22 mouse cellular contexts compared by ENCODE assay signal in genomic region chr9:42022318-42022717, GRCm38 (mm10).
DNase-seq lines count a peak whose midpoint lies in the region; ATAC-seq and TF ChIP-seq lines count a peak whose summit lies in the region.
"Had no signal": no experiment of that assay in that cellular context is flagged by ENCODE, and none has a peak within 500 bp of the region (broad histone marks: within the 10 kb centered on the region; RNA-seq: fewer than 3 reads in every experiment).

No protein-coding gene starts in this region.

- H3K36me3 ChIP-seq in forebrain, postnatal 0 days (ENCODE audit: insufficient read depth), result peaks cover 14% of the 10 kb centered on the region
- peaks cover 4% of the 10 kb centered on the region for H3K36me3 ChIP-seq in forebrain, embryonic 16.5 days (ENCODE audit: control insufficient read depth, insufficient read depth)
- H3K36me3 ChIP-seq: embryonic facial prominence, embryonic 10.5 days; G1E had no signal

- no peaks in the 10 kb centered on the region for H3K27me3 ChIP-seq in forebrain, postnatal 0 days (ENCODE audit: insufficient read depth, low read length)
- H3K27me3 ChIP-seq in forebrain, embryonic 16.5 days (replicated peaks; ENCODE audit: control insufficient read depth, insufficient read depth, low read length), result no peaks in the 10 kb centered on the region
- H3K27me3 ChIP-seq: stomach, embryonic 15.5 days had no signal

- DNase-seq in spleen, adult 18-20 months, result peak; percentile 44 to 71
- DNase-seq in spleen, adult 12 weeks (ENCODE audit: low spot score), result no peak
- DNase-seq in skeletal muscle tissue, adult 2 months (ENCODE audit: low read depth, low spot score), result peak; percentile 14
- DNase-seq in thymus, postnatal 25 days, result peak; percentile 59
- DNase-seq in cerebellum, adult 9-10 months, result no peak
- no peak for DNase-seq in forebrain, postnatal 0 days
- DNase-seq: adrenal gland, postnatal 14 days; cerebellum, adult 11-12 months; kidney, adult 18-20 months; kidney, postnatal 10 days; midbrain, embryonic 14.5 days; right cerebral cortex, postnatal 25 days had no signal

- peak overlapping the region; percentile 37; the same call in 1 of the 2 replicates for H3K27ac ChIP-seq in bone marrow, adult 2 months (ENCODE audit: control insufficient read depth, insufficient read depth, low read depth, low read length, poor library complexity)
- H3K27ac ChIP-seq in forebrain, postnatal 0 days (ENCODE audit: low read depth, low read length), result no peak overlapping the region
- H3K27ac ChIP-seq in forebrain, embryonic 16.5 days (ENCODE audit: low read length), result no peak overlapping the region
- H3K27ac ChIP-seq: embryonic facial prominence, embryonic 10.5 days; heart, adult 2 months; hindbrain, postnatal 0 days; layer of hippocampus, adult 2 months; stomach, embryonic 15.5 days had no signal

- H3K9ac ChIP-seq in forebrain, postnatal 0 days, result no peak overlapping the region
- no peak overlapping the region for H3K9ac ChIP-seq in forebrain, embryonic 16.5 days (replicated peaks; ENCODE audit: low read depth, low read length)
- H3K9ac ChIP-seq: stomach, embryonic 15.5 days had no signal

- TF ChIP-seq POLR2A in bone marrow, adult 2 months (IDR thresholded peaks at IDR 0.05; ENCODE audit: borderline replicate concordance, control insufficient read depth, low read depth, low read length), result no peak

- no peak overlapping the region for H3K4me2 ChIP-seq in forebrain, postnatal 0 days (ENCODE audit: low read depth)
- H3K4me2 ChIP-seq in forebrain, embryonic 16.5 days (ENCODE audit: low read length), result no peak overlapping the region
- H3K4me2 ChIP-seq: stomach, embryonic 15.5 days had no signal

- ATAC-seq in forebrain, postnatal 0 days, result no peak
- no peak for ATAC-seq in forebrain, embryonic 16.5 days
- ATAC-seq: CD4-positive, CD25-positive, alpha-beta regulatory T cell, adult 4 months; hindbrain, postnatal 0 days had no signal

- TF ChIP-seq CTCF in bone marrow, adult 2 months (IDR thresholded peaks at IDR 0.05; ENCODE audit: control insufficient read depth, insufficient read depth, low read length), result no peak
- TF ChIP-seq CTCF in forebrain, postnatal 0 days (IDR thresholded peaks at IDR 0.05; ENCODE audit: low read depth), result no peak

- WGBS in bone marrow, adult 2 months, result 62% methylated on average over 12 of the region's 12 CpGs
- 93% methylated on average over 12 of the region's 12 CpGs for WGBS in forebrain, postnatal 0 days
- 94% methylated on average over 12 of the region's 12 CpGs for WGBS in forebrain, embryonic 16.5 days

- H3K4me1 ChIP-seq in bone marrow, adult 2 months (ENCODE audit: control insufficient read depth, insufficient read depth, low read length), result peaks cover 4% of the 10 kb centered on the region
- H3K4me1 ChIP-seq in forebrain, postnatal 0 days (ENCODE audit: insufficient read depth), result no peaks in the 10 kb centered on the region
- no peaks in the 10 kb centered on the region for H3K4me1 ChIP-seq in forebrain, embryonic 16.5 days (replicated peaks; ENCODE audit: control insufficient read depth, insufficient read depth, low read length)
- H3K4me1 ChIP-seq: stomach, embryonic 15.5 days had no signal

- H3K4me3 ChIP-seq in bone marrow, adult 2 months (replicated peaks; ENCODE audit: control insufficient read depth, low read depth, low read length), result no peak overlapping the region
- no peak overlapping the region for H3K4me3 ChIP-seq in forebrain, postnatal 0 days (ENCODE audit: low read depth, low read length)
- no peak overlapping the region for H3K4me3 ChIP-seq in forebrain, embryonic 16.5 days (replicated peaks; ENCODE audit: low read length)
- H3K4me3 ChIP-seq: embryonic facial prominence, embryonic 10.5 days; heart, adult 2 months; layer of hippocampus, adult 2 months; myocyte; stomach, embryonic 15.5 days had no signal

- H3K9me3 ChIP-seq in forebrain, postnatal 0 days (ENCODE audit: low read length), result no peaks in the 10 kb centered on the region
- H3K9me3 ChIP-seq in forebrain, embryonic 16.5 days (ENCODE audit: control insufficient read depth, low read length), result no peaks in the 10 kb centered on the region
- H3K9me3 ChIP-seq: embryonic facial prominence, embryonic 10.5 days; stomach, embryonic 15.5 days had no signal

Comparison
In these comparisons a context has a peak if more than half of its experiments do, and no peak if none do; other contexts are left out.
1. DNase-seq: peak in spleen, adult 18-20 months (2 of 2), skeletal muscle tissue, adult 2 months (single experiment) and thymus, postnatal 25 days (single experiment); none in spleen, adult 12 weeks (single experiment), cerebellum, adult 9-10 months (single experiment) and forebrain, postnatal 0 days (single experiment).